Mouse (Mus musculus): ENCODE measurements around the gene Acvr2a. TPM values are rescaled to one million over a fixed set of nuclear protein-coding genes. Genes with fewer than 3 reads are reported as not detected.
A peak's percentile ranks its signal among the peaks of the same experiment; 100 is the strongest.

Acvr2a gene
- polyA plus RNA-seq, 1 experiment from 2014 or later, result 36.7 TPM

GRCm38 (mm10) chr2:48814223-48815038, 522 bp downstream of the Acvr2a start:
- Histone ChIP-seq H3K9ac (ENCODE audit: low read length) (peak overlapping the region; percentile 92), H3K27ac (ENCODE audit: low read depth, low read length) (peak overlapping the region; percentile 93), H3K9me3 (ENCODE audit: control insufficient read depth, low read length) (no peaks in the 10 kb centered on the region), H3K4me3 (ENCODE audit: low read depth, low read length) (peak overlapping the region; percentile 88), H3K4me2 (ENCODE audit: low read depth, low read length, severe bottlenecking) (peak overlapping the region; percentile 54), H3K36me3 (ENCODE audit: control insufficient read depth, insufficient read depth, low read length) (no peaks in the 10 kb centered on the region), H3K27me3 (ENCODE audit: control insufficient read depth, insufficient read depth, low read length) (no peaks in the 10 kb centered on the region), H3K4me1 (replicated peaks; ENCODE audit: control insufficient read depth, insufficient read depth, low read length) (no peaks in the 10 kb centered on the region; the same call in 1 of the 2 replicates)
- under 1% methylated on average over 76 of the region's 76 CpGs for WGBS
- peak; percentile 72 for DNase-seq (ENCODE audit: low spot score)
- no peak; the same call in 1 of the 2 replicates for ATAC-seq (replicated peaks; ENCODE audit: low FRiP score)

- H3K4me2 ChIP-seq (ENCODE audit: low read depth, low read length, severe bottlenecking), result peak overlapping the region; percentile 54
- peak overlapping the region; percentile 88 for H3K4me3 ChIP-seq (ENCODE audit: low read depth, low read length)
- H3K36me3 ChIP-seq (ENCODE audit: control insufficient read depth, insufficient read depth, low read length), result no peaks in the 10 kb centered on the region
- ATAC-seq (replicated peaks; ENCODE audit: low FRiP score), result no peak
- no peaks in the 10 kb centered on the region for H3K27me3 ChIP-seq (ENCODE audit: control insufficient read depth, insufficient read depth, low read length)
- no peaks in the 10 kb centered on the region; the same call in 1 of the 2 replicates for H3K4me1 ChIP-seq (replicated peaks; ENCODE audit: control insufficient read depth, insufficient read depth, low read length)
- H3K27ac ChIP-seq (ENCODE audit: low read depth, low read length), result no peak overlapping the region
- no peak for DNase-seq (ENCODE audit: low spot score)
- peak overlapping the region; percentile 92 for H3K9ac ChIP-seq (ENCODE audit: low read length)
- no peaks in the 10 kb centered on the region for H3K9me3 ChIP-seq (ENCODE audit: control insufficient read depth, low read length)
- WGBS, result 7% methylated on average over 15 of the region's 15 CpGs
Observed at GRCm38 (mm10) chr2:48815039-48815590, 1.2 kb downstream of the Acvr2a start.

GRCm38 (mm10) chr2:48816141-48817028, 2.5 kb downstream of the Acvr2a start:
- Histone ChIP-seq H3K36me3 (ENCODE audit: control insufficient read depth, insufficient read depth, low read length) (no peaks in the 10 kb centered on the region), H3K27me3 (ENCODE audit: control insufficient read depth, insufficient read depth, low read length) (no peaks in the 10 kb centered on the region), H3K27ac (ENCODE audit: low read depth, low read length) (no peak overlapping the region), H3K4me1 (replicated peaks; ENCODE audit: control insufficient read depth, insufficient read depth, low read length) (no peaks in the 10 kb centered on the region; the same call in 1 of the 2 replicates), H3K9me3 (ENCODE audit: control insufficient read depth, low read length) (no peaks in the 10 kb centered on the region), H3K9ac (ENCODE audit: low read length) (peak overlapping the region; percentile 92), H3K4me2 (ENCODE audit: low read depth, low read length, severe bottlenecking) (peak overlapping the region; percentile 54), H3K4me3 (ENCODE audit: low read depth, low read length) (peak overlapping the region; percentile 88)
- DNase-seq (ENCODE audit: low spot score) (no peak), ATAC-seq (replicated peaks; ENCODE audit: low FRiP score) (no peak)
- 24% methylated on average over 9 of the region's 9 CpGs for WGBS

GRCm38 (mm10) chr2:48825878-48826277, 12.0 kb downstream of the Acvr2a start:
- no peaks in the 10 kb centered on the region for H3K27me3 ChIP-seq (ENCODE audit: control insufficient read depth, insufficient read depth, low read length)
- no peak overlapping the region for H3K4me2 ChIP-seq (ENCODE audit: low read depth, low read length, severe bottlenecking)
- H3K9ac ChIP-seq (ENCODE audit: low read length), result no peak overlapping the region
- no peaks in the 10 kb centered on the region for H3K9me3 ChIP-seq (ENCODE audit: control insufficient read depth, low read length)
- H3K27ac ChIP-seq (ENCODE audit: low read depth, low read length), result no peak overlapping the region
- WGBS, result 91% methylated on average over 2 of the region's 2 CpGs
- no peaks in the 10 kb centered on the region for H3K4me1 ChIP-seq (replicated peaks; ENCODE audit: control insufficient read depth, insufficient read depth, low read length)
- no peaks in the 10 kb centered on the region for H3K36me3 ChIP-seq (ENCODE audit: control insufficient read depth, insufficient read depth, low read length)
- no peak overlapping the region for H3K4me3 ChIP-seq (ENCODE audit: low read depth, low read length)
- ATAC-seq (replicated peaks; ENCODE audit: low FRiP score), result no peak
- DNase-seq (ENCODE audit: low spot score), result no peak

GRCm38 (mm10) chr2:48826380-48826779, 12.5 kb downstream of the Acvr2a start:
- Histone ChIP-seq H3K27ac (ENCODE audit: low read depth, low read length) (no peak overlapping the region), H3K9ac (ENCODE audit: low read length) (no peak overlapping the region), H3K4me2 (ENCODE audit: low read depth, low read length, severe bottlenecking) (no peak overlapping the region), H3K4me3 (ENCODE audit: low read depth, low read length) (no peak overlapping the region), H3K9me3 (ENCODE audit: control insufficient read depth, low read length) (no peaks in the 10 kb centered on the region), H3K4me1 (replicated peaks; ENCODE audit: control insufficient read depth, insufficient read depth, low read length) (no peaks in the 10 kb centered on the region), H3K27me3 (ENCODE audit: control insufficient read depth, insufficient read depth, low read length) (no peaks in the 10 kb centered on the region), H3K36me3 (ENCODE audit: control insufficient read depth, insufficient read depth, low read length) (no peaks in the 10 kb centered on the region)
- ATAC-seq (replicated peaks; ENCODE audit: low FRiP score) (no peak), DNase-seq (ENCODE audit: low spot score) (no peak)

DNA sequence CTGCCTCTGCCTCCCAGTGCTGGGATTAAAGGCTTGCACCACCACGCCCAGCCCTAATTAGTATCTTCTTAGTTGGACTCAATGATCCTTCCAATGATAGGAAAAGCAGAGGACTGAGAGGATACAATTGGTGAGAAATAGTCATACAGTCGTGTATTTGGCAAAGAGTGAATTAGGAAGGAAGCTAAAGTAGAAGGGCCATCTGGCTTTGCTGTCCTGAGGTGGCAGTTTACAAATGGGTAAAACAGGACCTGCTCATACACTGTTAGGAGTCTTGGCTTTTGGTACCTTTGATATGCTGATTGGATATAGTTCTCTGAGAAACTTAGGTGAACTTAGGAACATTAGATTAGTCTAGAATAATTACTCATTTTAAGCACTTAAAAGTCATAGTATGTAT, 16.6 kb downstream of the Acvr2a start:
- no peaks in the 10 kb centered on the region for H3K4me1 ChIP-seq (replicated peaks; ENCODE audit: control insufficient read depth, insufficient read depth, low read length)
- H3K36me3 ChIP-seq (ENCODE audit: control insufficient read depth, insufficient read depth, low read length), result no peaks in the 10 kb centered on the region
- no peaks in the 10 kb centered on the region for H3K9me3 ChIP-seq (ENCODE audit: control insufficient read depth, low read length)
- no peaks in the 10 kb centered on the region for H3K27me3 ChIP-seq (ENCODE audit: control insufficient read depth, insufficient read depth, low read length)
- H3K4me2 ChIP-seq (ENCODE audit: low read depth, low read length, severe bottlenecking), result no peak overlapping the region
- DNase-seq (ENCODE audit: low spot score) (no peak), ATAC-seq (replicated peaks; ENCODE audit: low FRiP score) (no peak)
- no peak overlapping the region for H3K4me3 ChIP-seq (ENCODE audit: low read depth, low read length)
- no peak overlapping the region for H3K27ac ChIP-seq (ENCODE audit: low read depth, low read length)
- 87% methylated on average over 2 of the region's 2 CpGs for WGBS
- no peak overlapping the region for H3K9ac ChIP-seq (ENCODE audit: low read length)

GRCm38 (mm10) chr2:48832305-48832704, 18.4 kb downstream of the Acvr2a start:
- ATAC-seq (replicated peaks; ENCODE audit: low FRiP score) (no peak), DNase-seq (ENCODE audit: low spot score) (no peak)
- Histone ChIP-seq H3K4me1 (replicated peaks; ENCODE audit: control insufficient read depth, insufficient read depth, low read length) (no peaks in the 10 kb centered on the region), H3K27ac (ENCODE audit: low read depth, low read length) (no peak overlapping the region), H3K9ac (ENCODE audit: low read length) (no peak overlapping the region), H3K9me3 (ENCODE audit: control insufficient read depth, low read length) (no peaks in the 10 kb centered on the region), H3K4me2 (ENCODE audit: low read depth, low read length, severe bottlenecking) (no peak overlapping the region), H3K36me3 (ENCODE audit: control insufficient read depth, insufficient read depth, low read length) (no peaks in the 10 kb centered on the region), H3K4me3 (ENCODE audit: low read depth, low read length) (no peak overlapping the region), H3K27me3 (ENCODE audit: control insufficient read depth, insufficient read depth, low read length) (no peaks in the 10 kb centered on the region)
- 89% methylated on average over 5 of the region's 5 CpGs for WGBS

DNA sequence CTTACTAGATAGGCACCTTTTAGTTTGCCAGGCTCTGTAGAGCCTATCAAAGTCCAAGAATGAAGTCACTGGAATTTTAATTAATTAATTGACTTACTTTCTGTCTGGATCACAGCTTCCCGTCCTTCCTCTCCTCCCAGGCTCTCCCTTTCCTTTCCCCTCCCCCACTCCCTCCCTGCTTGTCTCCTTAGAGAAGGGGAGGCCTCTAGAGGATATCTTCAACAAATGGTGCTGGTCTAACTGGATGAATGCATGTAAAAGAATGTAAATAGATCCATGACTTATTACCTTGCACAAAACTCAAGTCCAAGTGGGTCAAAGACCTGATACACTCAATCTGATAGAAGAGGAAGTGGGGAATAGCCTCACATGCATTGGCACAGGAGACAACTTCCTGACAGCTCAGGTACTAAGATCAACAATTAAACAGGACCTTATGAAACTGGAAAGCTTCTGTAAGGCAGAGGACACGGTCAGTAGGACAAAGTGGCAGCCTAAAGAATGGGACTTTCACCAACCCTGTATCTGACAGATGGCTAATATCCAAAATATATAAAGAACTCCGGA, 20.1 kb downstream of the Acvr2a start:
- DNase-seq (ENCODE audit: low spot score), result no peak
- Histone ChIP-seq H3K4me3 (ENCODE audit: low read depth, low read length) (no peak overlapping the region), H3K4me1 (replicated peaks; ENCODE audit: control insufficient read depth, insufficient read depth, low read length) (no peaks in the 10 kb centered on the region), H3K4me2 (ENCODE audit: low read depth, low read length, severe bottlenecking) (no peak overlapping the region), H3K9ac (ENCODE audit: low read length) (no peak overlapping the region), H3K36me3 (ENCODE audit: control insufficient read depth, insufficient read depth, low read length) (no peaks in the 10 kb centered on the region), H3K27ac (ENCODE audit: low read depth, low read length) (no peak overlapping the region), H3K9me3 (ENCODE audit: control insufficient read depth, low read length) (no peaks in the 10 kb centered on the region), H3K27me3 (ENCODE audit: control insufficient read depth, insufficient read depth, low read length) (no peaks in the 10 kb centered on the region)
- WGBS, result 64% methylated on average over 3 of the region's 3 CpGs
- ATAC-seq (replicated peaks; ENCODE audit: low FRiP score), result no peak
